Mouse (Mus musculus) megakaryocyte, adult 5-6 weeks (primary cell): ENCODE data around the gene Farp2. TPM values are rescaled to one million over a fixed set of nuclear protein-coding genes. Genes with fewer than 3 reads are reported as not detected.

Experiments used
- ATAC-seq: 2 replicates; pipeline ENCODE4 v1.8.0; 2016; ENCODE audit warnings: mild to moderate bottlenecking, inconsistent platforms; ENCODE audit not compliant: poor library complexity, severe bottlenecking
- total RNA-seq, 2 experiments: library from RNA; stranded (forward) in 1 of 2; stranded (reverse) in 1 of 2; fragments of 153-499, 151-499 nt in 1 of 2; fragments of 221-1000, 200-1000 nt in 1 of 2; gene quantifications; 2 replicates each; pipeline versions ENCODE4 v1.2.3 to v1.2.4; 2015 to 2017

Gene Farp2
- total RNA-seq, 2 experiments from 2014 or later: 0.99 to 2.0 TPM

DNA sequence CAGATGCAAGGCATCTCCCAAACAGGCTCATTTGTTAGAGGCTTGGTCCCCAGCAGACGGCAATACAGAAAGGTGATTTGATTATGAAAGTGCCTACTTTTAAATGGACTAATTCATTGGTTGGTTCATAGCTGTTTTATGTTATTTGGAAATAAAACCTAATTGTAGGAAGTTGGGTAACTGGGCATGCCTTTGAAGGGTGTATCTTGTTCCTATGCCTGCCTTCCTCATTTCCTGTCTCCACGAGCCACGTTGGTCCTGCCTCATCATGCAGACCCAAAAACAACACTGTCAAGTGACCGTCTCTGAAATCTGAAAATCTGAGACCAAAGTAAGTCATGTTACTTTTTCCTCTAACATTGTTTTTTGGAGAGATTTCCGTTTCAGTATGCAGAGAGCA lies 39.5 kb downstream of the Farp2 start:
- ATAC-seq: peak; percentile 45; the same call in 1 of the 2 replicates

DNA sequence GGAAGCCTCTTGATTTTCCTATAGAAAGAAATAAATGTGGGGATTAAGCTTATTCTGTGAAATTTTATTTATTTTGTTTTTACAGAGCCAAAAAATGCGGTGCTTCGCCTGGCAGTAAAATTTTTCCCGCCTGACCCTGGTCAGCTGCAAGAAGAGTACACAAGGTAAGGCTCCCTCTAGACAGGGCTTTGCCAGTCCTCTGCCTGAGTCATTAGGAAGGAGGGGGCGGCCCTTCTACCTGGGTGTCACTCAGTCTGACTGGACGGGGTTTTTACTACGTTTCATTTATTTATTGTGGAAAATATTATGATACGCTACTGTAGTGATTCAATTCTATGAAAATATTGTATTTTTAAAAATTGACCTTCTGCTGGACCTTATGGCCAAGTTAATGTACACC lies 51.3 kb downstream of the Farp2 start:
- no peak for ATAC-seq

DNA sequence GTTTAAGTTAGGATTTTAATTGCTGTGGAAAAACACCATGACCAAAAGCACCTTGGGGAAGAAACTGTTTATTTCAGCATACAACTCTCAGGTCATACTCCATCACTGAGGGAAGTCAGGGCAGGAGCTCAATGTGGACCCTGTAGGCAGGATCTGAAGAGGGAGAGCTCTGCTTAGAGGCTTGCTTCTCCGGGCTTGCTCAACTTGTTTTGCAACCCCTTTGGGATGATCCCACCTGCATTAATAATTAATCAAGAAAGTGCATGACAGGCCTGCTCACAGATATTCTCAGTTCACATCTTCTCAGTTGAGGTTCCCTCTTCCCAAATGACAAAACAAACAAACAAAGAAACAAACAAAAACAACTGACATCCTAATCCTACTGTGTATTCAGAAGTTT lies 51.8 kb downstream of the Farp2 start:
- no peak for ATAC-seq

GRCm38 (mm10) chr1:93564781-93565180 lies 52.9 kb downstream of the Farp2 start:
- ATAC-seq: no peak

- no peak for ATAC-seq
Measured at GRCm38 (mm10) chr1:93567013-93567412, 55.1 kb downstream of the Farp2 start.

- no peak for ATAC-seq
Measured at GRCm38 (mm10) chr1:93567717-93568497, 56.0 kb downstream of the Farp2 start.

DNA sequence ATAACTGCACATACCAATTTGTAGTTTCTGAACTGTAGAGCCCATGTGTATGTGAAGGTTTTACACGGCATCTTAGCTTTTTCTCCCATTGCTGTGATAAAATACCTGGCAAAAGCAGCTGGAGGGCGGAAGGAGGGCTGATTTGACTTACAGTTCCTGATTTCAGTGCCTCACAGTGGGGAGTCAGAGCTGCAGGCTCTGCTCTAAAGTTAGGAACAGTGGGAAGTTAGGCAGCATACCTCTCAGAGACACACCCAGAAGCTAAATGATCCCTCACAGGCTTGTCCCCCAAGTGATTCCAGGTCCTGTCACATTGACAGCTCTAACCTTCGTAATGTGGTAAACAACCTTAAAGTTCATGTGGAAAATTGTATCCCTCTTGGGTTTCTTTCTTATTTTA lies 65.2 kb downstream of the Farp2 start:
- ATAC-seq: no peak

DNA sequence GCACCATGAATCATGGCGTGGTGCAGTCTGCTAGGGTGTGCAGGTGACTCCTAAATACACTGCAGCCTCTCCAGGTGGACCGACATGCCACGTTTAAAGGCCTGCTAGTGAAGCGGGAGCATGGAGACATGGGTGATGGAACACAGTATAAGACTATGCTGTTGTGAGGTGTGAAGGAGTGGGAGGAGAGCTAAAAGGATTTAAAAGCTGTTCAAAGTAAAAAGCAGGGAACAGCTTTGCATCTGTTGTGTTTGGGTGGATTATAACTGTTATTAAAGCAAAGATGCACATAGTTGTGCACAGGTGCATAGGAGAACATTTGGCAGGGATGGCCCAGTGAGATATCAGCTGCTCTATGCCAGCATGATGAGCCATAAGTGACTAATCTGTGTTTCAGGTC lies 66.0 kb downstream of the Farp2 start:
- ATAC-seq: no peak

- ATAC-seq: no peak
Measured at GRCm38 (mm10) chr1:93581545-93581944, 69.7 kb downstream of the Farp2 start.

GRCm38 (mm10) chr1:93588346-93588745 lies 76.5 kb downstream of the Farp2 start:
- ATAC-seq: no peak

- no peak for ATAC-seq
Measured at GRCm38 (mm10) chr1:93593960-93594359, 82.1 kb downstream of the Farp2 start.

- ATAC-seq: no peak
Measured at GRCm38 (mm10) chr1:93595916-93596315, 84.0 kb downstream of the Farp2 start.

DNA sequence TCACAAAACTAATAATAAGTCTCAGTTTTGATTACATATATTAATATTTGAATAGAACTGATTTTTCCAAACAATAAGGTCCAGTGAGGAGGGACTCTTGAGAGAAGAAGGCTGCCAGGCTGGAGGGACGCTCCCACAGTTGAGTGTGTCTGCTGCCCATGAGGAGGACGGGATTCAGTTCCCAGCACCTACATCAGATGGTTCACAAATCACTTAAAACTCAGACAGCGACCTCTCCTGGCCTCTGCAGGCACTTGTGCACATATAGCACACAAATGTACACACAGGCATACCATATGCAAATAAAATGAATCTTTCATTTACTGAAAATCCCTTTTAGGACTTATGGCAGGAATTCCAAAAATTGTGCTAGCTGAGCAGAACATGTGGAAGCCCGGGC lies 91.0 kb downstream of the Farp2 start:
- ATAC-seq: no peak

GRCm38 (mm10) chr1:93603921-93604320 lies 92.0 kb downstream of the Farp2 start:
- ATAC-seq: no peak

GRCm38 (mm10) chr1:93607090-93608083 lies 95.5 kb downstream of the Farp2 start:
- no peak for ATAC-seq

- ATAC-seq: no peak
Measured at GRCm38 (mm10) chr1:93608696-93609245, 96.9 kb downstream of the Farp2 start.

- ATAC-seq: no peak
Measured at GRCm38 (mm10) chr1:93609762-93610161, 97.9 kb downstream of the Farp2 start.

- no peak for ATAC-seq
Measured at GRCm38 (mm10) chr1:93618059-93618748, 106.3 kb downstream of the Farp2 start.

DNA sequence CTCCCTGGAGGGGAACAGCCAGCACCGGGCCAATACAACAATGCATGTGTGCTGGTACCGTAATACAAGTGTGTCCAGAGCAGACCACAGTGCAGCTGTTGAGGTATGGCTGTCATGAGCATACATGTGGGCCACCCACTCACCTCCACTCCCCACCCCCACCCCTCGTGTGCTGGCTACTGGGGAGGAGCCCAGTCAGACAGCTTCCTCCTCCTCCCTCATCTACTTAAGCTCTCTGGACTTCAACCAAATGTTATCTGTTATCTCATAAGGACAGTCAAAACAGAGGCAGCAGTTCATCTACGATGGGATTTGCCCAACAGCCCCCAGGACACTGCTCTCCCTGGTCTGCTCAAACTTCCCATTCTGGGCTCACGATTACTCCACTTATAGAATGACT lies 107.1 kb downstream of the Farp2 start:
- no peak for ATAC-seq

GRCm38 (mm10) chr1:93624502-93624901 lies 112.6 kb downstream of the Farp2 start:
- no peak for ATAC-seq

DNA sequence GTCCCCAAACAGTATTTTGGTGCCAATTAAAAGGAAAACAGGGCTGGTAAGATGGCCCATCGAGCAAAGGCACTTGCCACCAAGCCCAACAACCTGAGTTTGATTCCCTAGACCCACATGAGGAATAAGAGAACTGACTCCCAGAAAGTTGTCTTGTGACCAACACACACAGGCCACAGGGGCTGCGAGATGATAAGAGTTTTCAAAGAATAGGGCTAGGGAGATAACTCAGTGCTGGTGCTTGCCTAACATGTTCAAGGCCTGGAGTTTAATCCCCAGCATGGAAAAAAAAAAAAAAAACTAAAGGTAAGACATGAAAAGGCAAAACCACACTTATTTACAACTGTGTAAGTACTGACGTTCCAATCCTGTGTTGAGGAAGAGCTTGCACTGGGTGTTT lies 118.9 kb downstream of the Farp2 start:
- no peak for ATAC-seq
